Mouse (Mus musculus) T-helper 17 cell (primary cell): Measurements from ENCODE around the gene Rpl5.
"Not testable (repeated sequence)": the region's sequence is repeated elsewhere in the genome, so short reads cannot be mapped to it uniquely, and the experiment has no call there.

Experiments
- in situ Hi-C, 2 experiments: fragments of 300-600 bp; cut with MboI, MseI; formaldehyde crosslinking; loops; 1 replicate in 1 of 2; 2 replicates in 1 of 2; pipeline ENCODE4 v1.15.1; 2025; ENCODE audit warnings: high pct_unique_total_duplicates in 2 of 2

Gene Rpl5

GRCm38 (mm10) chr5:107894676-107895075, 5.6 kb upstream of the Rpl5 start:
- in situ Hi-C loops, result no loop called here

GRCm38 (mm10) chr5:107896265-107896664, 4.0 kb upstream of the Rpl5 start:
- in situ Hi-C loops, result no loop called here

- in situ Hi-C loops, result no loop called here
These were observed 813 bp downstream of the Rpl5 start for GRCm38 (mm10) chr5:107901014-107901615.

GRCm38 (mm10) chr5:107904325-107904724, 4.0 kb downstream of the Rpl5 start:
- in situ Hi-C loops, result no loop called here

GRCm38 (mm10) chr5:107908514-107909110, 8.3 kb downstream of the Rpl5 start:
- in situ Hi-C loops, result no loop called here

- in situ Hi-C loops, result no loop called here
These were observed 9.4 kb downstream of the Rpl5 start for GRCm38 (mm10) chr5:107909668-107910067.

GRCm38 (mm10) chr5:107910084-107910616, 9.8 kb downstream of the Rpl5 start:
- in situ Hi-C loops, result no loop called here

GRCm38 (mm10) chr5:107911012-107911411, 10.7 kb downstream of the Rpl5 start:
- in situ Hi-C loops, result no loop called here

GRCm38 (mm10) chr5:107915280-107915679, 15.0 kb downstream of the Rpl5 start:
- in situ Hi-C loops, result loop anchor here in 1 of 2 experiments (5.0 kb wide), 1 partner anchor 92 kb away; no protein-coding TSS in a partner anchor

- in situ Hi-C loops, result loop anchor here in 1 of 2 experiments (5.0 to 10.0 kb wide), 2 partner anchors 86 to 243 kb away; no protein-coding TSS in a partner anchor
These were observed 21.3 kb downstream of the Rpl5 start for GRCm38 (mm10) chr5:107921400-107922252.

- in situ Hi-C loops, result loop anchor here in 1 of 2 experiments (5.0 to 10.0 kb wide), 2 partner anchors 84 to 242 kb away; no protein-coding TSS in a partner anchor
These were observed 22.5 kb downstream of the Rpl5 start for GRCm38 (mm10) chr5:107922836-107923235.

GRCm38 (mm10) chr5:107924564-107924963, 24.3 kb downstream of the Rpl5 start:
- in situ Hi-C loops, result loop anchor here in 1 of 2 experiments (5.0 to 10.0 kb wide), 2 partner anchors 83 to 240 kb away; no protein-coding TSS in a partner anchor

- in situ Hi-C loops, result loop anchor here in 1 of 2 experiments (10.0 kb wide), 1 partner anchor 238 kb away; no protein-coding TSS in a partner anchor
These were observed 26.4 kb downstream of the Rpl5 start for GRCm38 (mm10) chr5:107926550-107927249.

GRCm38 (mm10) chr5:107932556-107932955, 32.3 kb downstream of the Rpl5 start:
- in situ Hi-C loops, result no loop called here

- in situ Hi-C loops, result no loop called here
These were observed 33.1 kb downstream of the Rpl5 start for GRCm38 (mm10) chr5:107933202-107933974.

GRCm38 (mm10) chr5:107934770-107935543, 34.7 kb downstream of the Rpl5 start:
- in situ Hi-C loops, result no loop called here

- in situ Hi-C loops, result no loop called here
These were observed 36.5 kb downstream of the Rpl5 start for GRCm38 (mm10) chr5:107936625-107937389.

GRCm38 (mm10) chr5:107938483-107938882, 38.2 kb downstream of the Rpl5 start:
- in situ Hi-C loops, result not testable (repeated sequence)

GRCm38 (mm10) chr5:107938886-107939285, 38.6 kb downstream of the Rpl5 start:
- in situ Hi-C loops, result no loop called here
